Mouse (Mus musculus) limb, embryonic 11.5 days (tissue): ENCODE data around the gene Taf1a. TPM values are rescaled to one million over a fixed set of nuclear protein-coding genes. Genes with fewer than 3 reads are reported as not detected.

ENCODE experiments used
- ATAC-seq: fragments of 200-750 bp; cut with Nextera tagmentation; 2 replicates; pipeline ENCODE4 v1.8.0; 2017; ENCODE audit warnings: low read depth; ENCODE audit not compliant: insufficient number of reproducible peaks, low FRiP score, low TSS enrichment
- DNase-seq: peaks from one replicate; pipeline ENCODE4 v3.0.0-alpha.2; 2015; ENCODE audit warnings: low spot score
- H3K27ac ChIP-seq: fragments of 300-500 bp; sonication (generic); replicated peaks from 2 replicates; pipeline ENCODE4 v1.5.1; 2014; ENCODE audit warnings: low read depth, mild to moderate bottlenecking, low read length
- H3K27me3 ChIP-seq: fragments of 300-500 bp; sonication (generic); 2 replicates; pipeline ENCODE4 v1.6.1; 2014; ENCODE audit warnings: mild to moderate bottlenecking, low read length, mixed read lengths; ENCODE audit not compliant: control insufficient read depth, insufficient read depth
- H3K36me3 ChIP-seq: fragments of 300-500 bp; sonication (generic); 2 replicates; pipeline ENCODE4 v1.6.1; 2014; ENCODE audit warnings: mild to moderate bottlenecking, low read length, moderate library complexity, mixed read lengths; ENCODE audit not compliant: control insufficient read depth, insufficient read depth
- H3K4me1 ChIP-seq: fragments of 300-500 bp; sonication (generic); 2 replicates; pipeline ENCODE4 v1.6.1; 2014; ENCODE audit warnings: low read length, mixed read lengths; ENCODE audit not compliant: control insufficient read depth, insufficient read depth
- H3K4me2 ChIP-seq: fragments of 300-500 bp; sonication (generic); 2 replicates; pipeline ENCODE4 v1.6.1; 2014; ENCODE audit warnings: low read depth, mild to moderate bottlenecking, moderate library complexity; ENCODE audit not compliant: severe bottlenecking
- H3K4me3 ChIP-seq: fragments of 300-500 bp; sonication (generic); 2 replicates; pipeline ENCODE4 v1.5.1; 2014; ENCODE audit warnings: low read depth, low read length
- H3K9ac ChIP-seq: fragments of 300-500 bp; sonication (generic); 2 replicates; pipeline ENCODE4 v1.6.1; 2014; ENCODE audit warnings: mild to moderate bottlenecking, low read length
- H3K9me3 ChIP-seq: fragments of 300-500 bp; sonication (generic); 2 replicates; pipeline ENCODE4 v1.6.1; 2016; ENCODE audit warnings: low read length; ENCODE audit not compliant: control insufficient read depth
- WGBS: fragments of 180-500 bp; shearing (Covaris S2); extraction: QIAGEN DNeasy Blood & Tissue Kit; methylation state at CpG from one replicate; pipeline ENCODE4 v1.1.7; 2014; 5-methylcytosine and 5-hydroxymethylcytosine counted together
- polyA plus RNA-seq: library from polyadenylated mRNA; unstranded; fragments of >200 nt; fragmentation: Nextera tagmentation; extraction: Ambion mirVana; gene quantifications from 2 replicates; pipeline ENCODE4 v1.2.1, GENCODE M21; 2014

Gene Taf1a
- polyA plus RNA-seq, 1 experiment from 2014 or later: 20.7 TPM

DNA sequence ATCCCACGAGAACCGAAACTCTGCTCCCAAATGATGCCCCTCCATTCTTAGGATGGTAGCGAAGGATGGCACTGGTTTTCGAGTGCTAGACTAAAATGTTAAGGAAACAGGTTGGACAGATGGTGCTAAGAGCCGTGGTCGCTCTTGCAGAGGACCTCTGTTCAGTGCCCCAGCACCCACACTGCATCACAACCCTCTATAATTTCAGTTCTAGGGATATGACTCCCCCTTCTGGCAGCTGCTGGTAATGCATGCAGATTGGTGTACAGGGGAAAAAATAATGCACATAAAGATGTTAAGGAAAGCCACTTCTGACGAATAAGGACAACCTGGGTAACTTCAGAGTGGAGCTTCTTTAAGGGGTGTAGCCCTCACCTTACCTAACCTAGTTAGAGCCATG is 35.3 kb downstream of the Taf1a start:
- no peaks in the 10 kb centered on the region for H3K9me3 ChIP-seq
- H3K4me3 ChIP-seq: no peak overlapping the region
- no peaks in the 10 kb centered on the region for H3K36me3 ChIP-seq
- no peaks in the 10 kb centered on the region for H3K4me1 ChIP-seq
- no peak for DNase-seq
- H3K4me2 ChIP-seq: no peak overlapping the region
- H3K9ac ChIP-seq: no peak overlapping the region
- H3K27ac ChIP-seq: no peak overlapping the region
- 91% methylated on average over 7 of the region's 7 CpGs for WGBS
- no peaks in the 10 kb centered on the region for H3K27me3 ChIP-seq
- ATAC-seq: no peak

DNA sequence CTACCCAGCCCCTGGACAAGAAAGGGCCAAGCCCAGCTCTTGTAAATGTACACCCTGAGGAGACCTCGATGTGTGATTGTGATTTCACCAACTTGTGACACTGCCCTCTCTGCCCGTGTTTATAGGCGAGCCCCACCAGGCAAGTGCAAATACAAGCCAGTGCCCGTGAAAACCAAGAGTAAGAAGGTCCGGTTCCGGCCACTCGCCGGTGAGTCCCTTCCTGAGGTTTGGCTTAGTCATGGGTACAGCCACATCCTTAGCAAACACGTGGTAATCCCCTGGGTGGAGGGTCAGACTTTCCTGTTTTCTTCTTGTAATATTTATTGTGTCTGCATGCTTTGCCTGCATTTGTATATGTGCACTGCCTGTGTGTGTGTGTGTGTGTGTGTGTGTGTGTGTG is 46.1 kb downstream of the Taf1a start:
- no peaks in the 10 kb centered on the region for H3K9me3 ChIP-seq
- H3K9ac ChIP-seq: no peak overlapping the region
- DNase-seq: no peak
- H3K4me2 ChIP-seq: no peak overlapping the region
- H3K4me3 ChIP-seq: no peak overlapping the region
- no peaks in the 10 kb centered on the region for H3K4me1 ChIP-seq
- ATAC-seq: no peak
- WGBS: 88% methylated on average over 9 of the region's 9 CpGs
- no peaks in the 10 kb centered on the region for H3K36me3 ChIP-seq
- no peak overlapping the region for H3K27ac ChIP-seq
- no peaks in the 10 kb centered on the region for H3K27me3 ChIP-seq

DNA sequence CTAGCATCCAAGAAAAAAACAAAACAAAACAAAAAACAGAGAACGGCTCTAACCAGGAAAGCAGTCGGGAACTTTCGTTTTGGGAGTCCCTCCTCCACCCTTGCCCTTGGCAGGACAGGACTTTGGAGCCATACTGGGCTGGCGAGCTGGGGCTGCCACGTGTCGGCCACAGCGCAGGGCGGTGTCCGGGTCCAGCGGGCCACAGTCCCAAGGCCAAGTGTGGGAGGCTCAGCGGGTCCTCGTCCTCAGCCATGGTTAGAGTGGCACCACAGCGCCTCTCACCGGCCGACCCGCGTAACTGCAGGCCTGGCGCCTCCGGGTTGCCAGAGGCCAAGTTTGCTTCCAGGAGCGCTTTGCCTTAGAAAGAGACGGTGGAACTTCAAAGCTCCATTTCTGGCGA is 50.3 kb downstream of the Taf1a start:
- no peaks in the 10 kb centered on the region for H3K27me3 ChIP-seq
- H3K4me1 ChIP-seq: no peaks in the 10 kb centered on the region
- no peak overlapping the region for H3K27ac ChIP-seq
- no peak overlapping the region for H3K4me3 ChIP-seq
- DNase-seq: peak; percentile 79
- no peak overlapping the region for H3K9ac ChIP-seq
- no peaks in the 10 kb centered on the region for H3K36me3 ChIP-seq
- no peak for ATAC-seq
- WGBS: 29% methylated on average over 22 of the region's 22 CpGs
- no peaks in the 10 kb centered on the region for H3K9me3 ChIP-seq
- H3K4me2 ChIP-seq: peak overlapping the region; percentile 24

DNA sequence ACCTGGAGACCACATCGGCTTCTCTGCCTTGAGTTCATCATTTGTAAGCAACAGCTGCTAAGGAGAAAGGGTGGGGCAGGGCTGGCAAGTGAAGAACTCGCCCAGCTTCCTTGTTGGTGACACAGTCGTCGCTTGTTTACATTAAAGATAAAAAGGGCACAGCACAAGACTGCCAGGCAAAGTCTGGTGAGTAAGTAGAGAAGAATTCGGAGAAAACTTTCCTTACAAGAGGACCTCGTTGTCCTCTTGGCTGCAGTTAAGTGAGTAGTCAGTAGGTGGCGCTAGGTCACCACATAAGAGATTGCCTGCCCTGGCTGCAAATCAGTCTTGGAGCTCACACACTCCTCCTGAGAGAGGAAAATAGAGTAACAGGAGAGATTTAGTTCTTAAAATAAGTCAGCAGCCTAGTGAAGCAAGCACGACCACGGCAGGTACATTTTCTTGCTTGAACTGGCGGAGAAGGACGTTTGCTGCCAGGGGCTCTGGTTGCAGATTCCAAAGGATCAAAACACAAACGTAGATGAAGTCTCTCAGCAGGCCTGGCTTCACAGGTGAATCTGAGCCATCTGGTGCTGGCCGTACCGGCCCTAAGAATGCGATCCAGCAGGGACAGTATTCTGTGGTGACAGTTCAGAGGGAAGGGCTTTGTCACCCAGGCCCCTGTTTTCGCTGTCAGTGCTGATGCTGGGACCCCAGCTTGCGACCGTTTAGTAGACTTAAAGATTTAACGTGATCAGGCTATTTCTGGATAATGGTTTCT is 53.4 kb downstream of the Taf1a start:
- no peak overlapping the region for H3K27ac ChIP-seq
- peak; percentile 93 for DNase-seq
- H3K4me1 ChIP-seq: no peaks in the 10 kb centered on the region
- no peak overlapping the region for H3K4me3 ChIP-seq
- no peak overlapping the region for H3K9ac ChIP-seq
- ATAC-seq: no peak
- WGBS: 25% methylated on average over 19 of the region's 19 CpGs
- no peaks in the 10 kb centered on the region for H3K27me3 ChIP-seq
- H3K9me3 ChIP-seq: no peaks in the 10 kb centered on the region
- no peak overlapping the region for H3K4me2 ChIP-seq
- H3K36me3 ChIP-seq: no peaks in the 10 kb centered on the region

DNA sequence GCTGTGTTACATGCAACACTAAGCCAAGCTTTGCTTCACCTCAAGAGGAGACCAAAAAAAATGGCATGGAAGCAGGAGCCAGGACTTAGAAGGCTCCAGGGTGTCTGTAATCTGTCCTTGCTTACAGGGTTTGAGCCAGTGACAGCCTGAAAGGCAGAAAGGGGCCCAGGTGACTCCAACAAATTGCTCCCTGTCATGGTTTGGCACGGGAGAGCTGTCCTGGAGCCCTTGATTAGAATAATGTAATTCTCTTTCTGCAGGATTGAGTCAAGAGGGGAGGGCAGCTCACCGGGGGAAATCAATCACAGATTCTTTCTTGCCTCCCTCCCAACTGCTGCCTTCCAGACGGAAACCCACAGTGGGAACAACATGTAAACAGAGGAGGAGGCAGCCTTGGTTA is 64.3 kb downstream of the Taf1a start:
- DNase-seq: no peak

More for the DNA sequence above, 64.3 kb downstream of the Taf1a start:
- Histone ChIP-seq H3K36me3 (no peaks in the 10 kb centered on the region), H3K4me3 (no peak overlapping the region), H3K4me2 (no peak overlapping the region), H3K27me3 (no peaks in the 10 kb centered on the region), H3K4me1 (no peaks in the 10 kb centered on the region), H3K9me3 (no peaks in the 10 kb centered on the region), H3K27ac (no peak overlapping the region), H3K9ac (no peak overlapping the region)
- ATAC-seq: no peak
- 29% methylated on average over 3 of the region's 3 CpGs for WGBS

Other genes with a start within 250 kb of the Taf1a start
- gene Disp1, start 167.5 kb upstream of the Taf1a start, polyA plus RNA-seq: 19.3 and 20.1 TPM in 2 replicates
- 26.8 and 42.4 TPM in 2 replicates for gene Aida, start 92.4 kb upstream of the Taf1a start, polyA plus RNA-seq
- gene Brox, start 91.7 kb upstream of the Taf1a start, polyA plus RNA-seq: 40.3 and 41.7 TPM in 2 replicates
- gene Mia3, start 19.4 kb upstream of the Taf1a start, polyA plus RNA-seq: 103 and 115 TPM in 2 replicates
- gene Hhipl2, start 29.2 kb downstream of the Taf1a start, polyA plus RNA-seq: 0.15 TPM in 1 of 2 replicates, not detected in the other